Mouse (Mus musculus): Measurements from ENCODE around the gene Ubr1. TPM values are rescaled to one million over a fixed set of nuclear protein-coding genes. Genes with fewer than 3 reads are reported as not detected.

Ubr1 gene
- polyA plus RNA-seq, 2 experiments, result 5.1 to 9.3 TPM

- Histone ChIP-seq H3K4me3 (ENCODE audit: insufficient read depth in 1 of 2, low read depth in 2 of 2, low read length in 2 of 2) (no peak overlapping the region), H3K27me3 (ENCODE audit: control insufficient read depth, insufficient read depth, low read length) (no peaks in the 10 kb centered on the region), H3K4me2 (ENCODE audit: low read depth) (no peak overlapping the region), H3K36me3 (replicated peaks; ENCODE audit: control insufficient read depth, insufficient read depth, low read depth) (no peaks in the 10 kb centered on the region), H3K27ac (no peak overlapping the region), H3K9ac (replicated peaks) (no peak overlapping the region), H3K4me1 (replicated peaks; ENCODE audit: control insufficient read depth in 2 of 2, insufficient read depth in 2 of 2, low read length in 1 of 2) (peaks cover 7 to 10% of the 10 kb centered on the region in 2 experiments), H3K9me3 (ENCODE audit: control insufficient read depth, low read length) (no peaks in the 10 kb centered on the region)
- no peak for TF ChIP-seq EP300 (IDR thresholded peaks at IDR 0.05; ENCODE audit: low read depth)
- TF ChIP-seq CTCF (IDR thresholded peaks at IDR 0.05; ENCODE audit: low read depth), result no peak
- no peak for DNase-seq (ENCODE audit: low read depth in 3 of 3, low spot score in 3 of 3)
- ATAC-seq (ENCODE audit: insufficient read depth), result no peak
- WGBS (ENCODE audit: insufficient replicate concordance), result 59% methylated on average over 3 of the region's 3 CpGs
Observed at GRCm38 (mm10) chr2:120853151-120853550, 117.4 kb downstream of the Ubr1 start.

- WGBS (ENCODE audit: insufficient replicate concordance), result 16% methylated on average over 1 of the region's 1 CpGs
- H3K4me1 ChIP-seq (replicated peaks; ENCODE audit: control insufficient read depth in 2 of 2, insufficient read depth in 2 of 2, low read length in 1 of 2), result peaks cover 7 to 10% of the 10 kb centered on the region in 2 experiments
- no peak for ATAC-seq (ENCODE audit: insufficient read depth)
Observed at GRCm38 (mm10) chr2:120852626-120853025, 117.9 kb downstream of the Ubr1 start.

GRCm38 (mm10) chr2:120850424-120851082 lies 120.0 kb downstream of the Ubr1 start, which contains the start of gene Ttbk2:
Gene Ttbk2, minus strand, starts transcription at chr2:120850604.
- Histone ChIP-seq H3K4me1 (replicated peaks; ENCODE audit: control insufficient read depth in 2 of 2, insufficient read depth in 2 of 2, low read length in 1 of 2) (peaks cover 7 to 10% of the 10 kb centered on the region in 2 experiments), H3K27ac (peak within 1 kb of the TSS; percentile 21; the same call in 1 of the 2 replicates), H3K4me3 (ENCODE audit: insufficient read depth in 1 of 2, low read depth in 2 of 2, low read length in 2 of 2) (peak within 1 kb of the TSS; percentile 89 to 90), H3K9ac (replicated peaks) (peak within 1 kb of the TSS; percentile 77), H3K27me3 (ENCODE audit: control insufficient read depth, insufficient read depth, low read length) (no peaks in the 10 kb centered on the region), H3K4me2 (ENCODE audit: low read depth) (peak within 1 kb of the TSS; percentile 95), H3K9me3 (ENCODE audit: control insufficient read depth, low read length) (no peaks in the 10 kb centered on the region), H3K36me3 (replicated peaks; ENCODE audit: control insufficient read depth, insufficient read depth, low read depth) (no peaks in the 10 kb centered on the region)
- peak; percentile 55 for TF ChIP-seq CTCF (IDR thresholded peaks at IDR 0.05; ENCODE audit: low read depth)
- peak; percentile 62; the same call in 1 of the 2 replicates for TF ChIP-seq EP300 (IDR thresholded peaks at IDR 0.05; ENCODE audit: low read depth)
- ATAC-seq (ENCODE audit: insufficient read depth), result peak; percentile 100
- whole genome bisulfite sequencing (ENCODE audit: insufficient replicate concordance), result under 1% methylated on average over 39 of the region's 39 CpGs
- peak; percentile 95 to 97 (median 96) for DNase-seq (ENCODE audit: low read depth in 3 of 3, low spot score in 3 of 3)

More at GRCm38 (mm10) chr2:120852626-120853025, 117.9 kb downstream of the Ubr1 start:
- no peaks in the 10 kb centered on the region for H3K27me3 ChIP-seq (ENCODE audit: control insufficient read depth, insufficient read depth, low read length)
- no peak overlapping the region for H3K4me3 ChIP-seq (ENCODE audit: insufficient read depth in 1 of 2, low read depth in 2 of 2, low read length in 2 of 2)
- no peak overlapping the region for H3K4me2 ChIP-seq (ENCODE audit: low read depth)
- no peaks in the 10 kb centered on the region for H3K9me3 ChIP-seq (ENCODE audit: control insufficient read depth, low read length)
- TF ChIP-seq CTCF (IDR thresholded peaks at IDR 0.05; ENCODE audit: low read depth) (no peak), EP300 (IDR thresholded peaks at IDR 0.05; ENCODE audit: low read depth) (no peak)
- no peak for DNase-seq (ENCODE audit: low read depth in 3 of 3, low spot score in 3 of 3)
- H3K36me3 ChIP-seq (replicated peaks; ENCODE audit: control insufficient read depth, insufficient read depth, low read depth), result no peaks in the 10 kb centered on the region
- H3K9ac ChIP-seq (replicated peaks), result no peak overlapping the region
- no peak overlapping the region for H3K27ac ChIP-seq

GRCm38 (mm10) chr2:120849449-120850423 lies 120.8 kb downstream of the Ubr1 start, which contains the start of gene Cdan1:
Gene Cdan1, minus strand, starts transcription at chr2:120850128.
- Histone ChIP-seq H3K27me3 (ENCODE audit: control insufficient read depth, insufficient read depth, low read length) (no peaks in the 10 kb centered on the region), H3K9me3 (ENCODE audit: control insufficient read depth, low read length) (no peaks in the 10 kb centered on the region), H3K4me1 (replicated peaks; ENCODE audit: control insufficient read depth in 2 of 2, insufficient read depth in 2 of 2, low read length in 1 of 2) (peaks cover 10 to 14% of the 10 kb centered on the region in 2 experiments), H3K9ac (replicated peaks) (peak within 1 kb of the TSS; percentile 77), H3K4me3 (ENCODE audit: insufficient read depth in 1 of 2, low read depth in 2 of 2, low read length in 2 of 2) (peak within 1 kb of the TSS; percentile 89 to 90), H3K27ac (peak within 1 kb of the TSS; percentile 21; the same call in 1 of the 2 replicates), H3K36me3 (replicated peaks; ENCODE audit: control insufficient read depth, insufficient read depth, low read depth) (no peaks in the 10 kb centered on the region), H3K4me2 (ENCODE audit: low read depth) (peak within 1 kb of the TSS; percentile 95)
- ATAC-seq (ENCODE audit: insufficient read depth), result peak; percentile 73
- TF ChIP-seq CTCF (IDR thresholded peaks at IDR 0.05; ENCODE audit: low read depth) (no peak), EP300 (IDR thresholded peaks at IDR 0.05; ENCODE audit: low read depth) (no peak)
- whole genome bisulfite sequencing (ENCODE audit: insufficient replicate concordance), result 1% methylated on average over 70 of the region's 71 CpGs
- DNase-seq (ENCODE audit: low read depth in 3 of 3, low spot score in 3 of 3), result peak; percentile 33 to 40 (median 37)

All from liver, embryonic 14.5 days (tissue).